Mouse (Mus musculus) lung, embryonic 15.5 days (tissue): ENCODE measurements around the gene Sphk1. TPM values are rescaled to one million over a fixed set of nuclear protein-coding genes. Genes with fewer than 3 reads are reported as not detected.

Experiments
- ATAC-seq: fragments of 200-750 bp; cut with Nextera tagmentation; 2 replicates; pipeline ENCODE4 v1.8.0; 2017; ENCODE audit warnings: moderate number of reproducible peaks, borderline replicate concordance; ENCODE audit not compliant: low FRiP score, low TSS enrichment; ENCODE audit errors: extremely low read depth
- H3K27ac ChIP-seq: fragments of 300-500 bp; sonication (generic); 2 replicates; pipeline ENCODE4 v1.5.1; 2015; ENCODE audit warnings: moderate library complexity, mild to moderate bottlenecking, inconsistent platforms
- H3K27me3 ChIP-seq: fragments of 300-500 bp; sonication (generic); 2 replicates; pipeline ENCODE4 v1.6.1; 2015; ENCODE audit warnings: inconsistent platforms
- H3K36me3 ChIP-seq: fragments of 300-500 bp; sonication (generic); 2 replicates; pipeline ENCODE4 v1.6.1; 2015; ENCODE audit warnings: inconsistent platforms
- H3K4me1 ChIP-seq: fragments of 300-500 bp; sonication (generic); 2 replicates; pipeline ENCODE4 v1.6.1; 2015; ENCODE audit warnings: inconsistent platforms
- H3K4me2 ChIP-seq: fragments of 300-500 bp; sonication (generic); 2 replicates; pipeline ENCODE4 v1.6.1; 2015; ENCODE audit warnings: inconsistent platforms, mild to moderate bottlenecking, moderate library complexity
- H3K4me3 ChIP-seq: fragments of 300-500 bp; sonication (generic); 2 replicates; pipeline ENCODE4 v1.5.1; 2015; ENCODE audit warnings: mild to moderate bottlenecking, inconsistent platforms
- H3K9ac ChIP-seq: fragments of 300-500 bp; sonication (generic); 2 replicates; pipeline ENCODE4 v1.6.1; 2015; ENCODE audit warnings: inconsistent platforms
- H3K9me3 ChIP-seq: fragments of 300-500 bp; sonication (generic); 2 replicates; pipeline ENCODE4 v1.6.1; 2016; ENCODE audit warnings: inconsistent platforms
- WGBS: fragments of 180-500 bp; shearing (Covaris S2); methylation state at CpG from one replicate; pipeline ENCODE4 v1.1.7; 2015; 5-methylcytosine and 5-hydroxymethylcytosine counted together
- polyA plus RNA-seq: library from polyadenylated mRNA; unstranded; fragments of >200 nt; fragmentation: Nextera tagmentation; extraction: Ambion mirVana; gene quantifications from 2 replicates; pipeline ENCODE4 v1.2.1, GENCODE M21; 2015

The Sphk1 gene
- polyA plus RNA-seq, 1 experiment from 2014 or later, result 6.9 TPM

DNA sequence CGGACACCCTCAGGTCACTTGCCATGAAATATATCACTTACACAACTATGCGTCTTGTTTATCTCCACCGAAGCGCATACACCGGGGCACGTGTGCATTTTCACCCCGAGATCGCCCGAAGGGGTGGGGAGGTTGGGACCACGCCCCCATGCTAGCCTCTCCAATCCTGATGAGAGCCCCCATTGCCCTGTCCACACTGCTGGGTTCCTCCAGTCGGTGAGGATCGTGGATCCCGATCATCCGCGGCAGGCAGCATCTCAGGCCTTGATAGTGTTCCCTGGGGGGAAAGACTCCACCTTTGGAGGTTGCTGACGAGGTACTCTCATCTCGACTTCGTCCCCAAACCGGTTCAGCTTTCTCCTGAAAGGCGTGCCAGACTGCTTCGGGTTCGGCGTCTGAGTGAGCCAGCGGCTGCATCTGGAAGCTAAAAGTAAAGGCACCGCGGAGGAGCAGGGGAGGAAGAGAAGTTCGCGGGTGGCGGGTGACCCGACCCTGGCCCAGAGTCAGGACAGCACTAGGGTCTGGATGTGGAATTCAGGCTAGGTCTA lies 1.6 kb downstream of the Sphk1 start:
- H3K9me3 ChIP-seq, result no peaks in the 10 kb centered on the region
- H3K36me3 ChIP-seq, result no peaks in the 10 kb centered on the region
- H3K4me3 ChIP-seq, result peak overlapping the region; percentile 53
- H3K27ac ChIP-seq, result no peak overlapping the region
- peaks cover 44% of the 10 kb centered on the region for H3K4me1 ChIP-seq
- WGBS, result under 1% methylated on average over 30 of the region's 30 CpGs
- ATAC-seq, result no peak
- peaks cover 41% of the 10 kb centered on the region for H3K27me3 ChIP-seq
- H3K4me2 ChIP-seq, result peak overlapping the region; percentile 99
- H3K9ac ChIP-seq, result peak overlapping the region; percentile 54

DNA sequence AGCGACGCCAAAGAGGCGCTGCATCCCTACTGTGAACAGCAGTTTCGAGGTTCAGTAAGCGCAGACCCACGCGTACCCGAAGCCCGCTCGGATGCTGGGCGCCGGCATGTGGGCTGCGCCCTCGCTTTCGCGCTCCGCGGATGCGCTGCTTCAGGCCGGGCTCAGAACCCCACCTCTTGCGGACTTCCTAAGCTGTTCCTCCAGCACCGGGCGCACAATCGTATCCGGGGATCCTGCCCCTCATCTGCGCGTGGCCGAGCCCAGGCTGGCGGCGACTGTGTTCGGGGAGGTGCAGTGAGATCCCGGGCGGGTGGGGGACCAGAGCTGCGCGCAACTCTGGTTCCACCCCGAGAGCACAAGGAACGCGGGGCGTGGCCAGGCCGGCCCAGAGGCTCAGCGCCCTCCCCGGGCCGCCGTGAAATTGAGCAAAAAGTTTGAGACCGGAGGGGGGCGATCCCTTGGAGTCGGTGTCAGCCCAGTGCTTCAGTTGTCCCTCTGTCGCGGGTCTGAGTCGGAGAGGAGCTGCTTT lies 2.1 kb downstream of the Sphk1 start:
- Histone ChIP-seq H3K9me3 (no peaks in the 10 kb centered on the region), H3K36me3 (no peaks in the 10 kb centered on the region), H3K27ac (no peak overlapping the region), H3K4me2 (peak overlapping the region; percentile 99), H3K27me3 (peaks cover 41% of the 10 kb centered on the region), H3K4me1 (peaks cover 44% of the 10 kb centered on the region), H3K4me3 (peak overlapping the region; percentile 53), H3K9ac (peak overlapping the region; percentile 54)
- under 1% methylated on average over 50 of the region's 50 CpGs for WGBS
- ATAC-seq, result peak; percentile 65

DNA sequence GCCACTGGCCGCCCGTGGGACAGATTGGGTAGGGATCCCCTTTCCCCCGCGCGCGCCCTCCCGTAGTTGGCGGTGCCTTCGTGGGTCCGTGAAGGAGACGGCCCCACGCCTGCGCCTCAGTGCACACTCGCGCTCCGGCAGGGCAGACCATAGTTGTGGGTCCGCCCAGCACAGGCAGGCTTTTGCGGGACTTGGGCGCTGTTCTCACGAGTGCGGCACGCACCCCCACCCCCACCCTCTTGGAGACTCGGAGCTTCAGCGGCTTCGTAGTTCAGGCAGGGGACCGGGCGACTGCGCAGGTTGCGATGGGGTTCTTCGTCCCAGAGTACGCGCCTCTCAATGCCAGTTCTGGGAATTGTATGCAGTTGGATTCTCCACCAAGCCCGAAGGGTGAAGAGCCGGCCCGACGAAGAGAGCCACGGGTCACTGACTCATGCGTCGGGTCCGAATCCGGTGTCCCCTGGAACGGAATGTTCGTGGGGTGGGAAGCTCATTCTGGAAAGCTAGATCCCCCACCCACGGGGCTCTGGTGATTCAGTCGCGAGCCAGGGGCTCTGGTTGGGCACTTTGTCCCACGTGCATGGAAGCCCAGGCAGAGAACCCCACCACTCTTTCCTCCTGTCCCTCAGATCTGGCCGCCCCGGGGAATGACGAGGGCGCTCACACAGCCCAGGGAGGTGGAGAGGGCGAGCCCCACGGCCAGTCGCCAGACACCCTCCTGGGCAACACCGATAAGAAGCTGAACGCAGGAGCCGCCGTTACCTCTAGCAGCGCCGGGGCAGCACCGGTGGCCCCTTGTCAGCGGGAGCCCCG lies 2.8 kb downstream of the Sphk1 start:
- peaks cover 44% of the 10 kb centered on the region for H3K4me1 ChIP-seq
- ATAC-seq, result peak; percentile 32
- H3K27me3 ChIP-seq, result peaks cover 41% of the 10 kb centered on the region
- peak overlapping the region; percentile 54 for H3K9ac ChIP-seq
- no peak overlapping the region for H3K27ac ChIP-seq
- under 1% methylated on average over 62 of the region's 63 CpGs for WGBS
- peak overlapping the region; percentile 53 for H3K4me3 ChIP-seq
- no peaks in the 10 kb centered on the region for H3K9me3 ChIP-seq
- peak overlapping the region; percentile 99 for H3K4me2 ChIP-seq
- H3K36me3 ChIP-seq, result 0 out of 2 replicates have a peak, but pooled peaks cover under 1% of the 10 kb centered on the region

DNA sequence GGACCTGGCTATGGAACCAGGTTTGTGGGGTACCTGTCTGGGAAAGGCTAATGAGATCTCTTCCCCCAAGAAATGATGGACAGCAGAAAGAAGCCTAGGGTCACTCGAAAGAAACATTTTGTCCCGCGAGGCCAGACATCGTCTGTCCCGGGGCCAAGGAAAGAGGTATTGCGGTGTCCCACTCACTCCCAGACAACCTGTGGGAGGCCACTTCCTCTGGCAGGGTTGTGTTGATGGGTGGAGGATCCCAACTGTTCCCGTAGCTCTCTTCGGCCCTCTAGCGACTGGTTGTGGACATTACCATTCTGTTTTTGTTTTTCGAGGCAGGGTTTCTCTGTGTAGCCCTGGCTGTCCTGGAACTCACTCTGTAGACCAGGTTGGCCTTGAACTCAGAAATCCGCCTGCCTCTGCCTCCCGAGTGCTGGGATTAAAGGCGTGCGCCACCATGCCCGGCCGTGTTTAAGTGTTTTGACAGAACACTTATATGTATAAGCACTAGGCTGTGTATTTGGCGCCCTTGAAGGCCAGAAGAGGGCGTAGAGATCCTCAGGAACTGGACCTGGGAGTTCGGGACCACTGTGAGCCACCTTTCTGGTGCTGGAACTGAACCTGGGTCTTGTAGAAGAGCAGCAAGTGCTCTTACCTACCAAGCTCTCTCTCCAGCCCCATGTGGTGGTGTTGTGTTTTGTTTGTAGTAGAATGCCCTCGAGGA lies 3.6 kb downstream of the Sphk1 start:
- Histone ChIP-seq H3K27me3 (peaks cover 41% of the 10 kb centered on the region), H3K36me3 (peaks cover 7% of the 10 kb centered on the region), H3K4me2 (peak overlapping the region; percentile 99), H3K27ac (no peak overlapping the region), H3K9me3 (no peaks in the 10 kb centered on the region), H3K4me3 (peak overlapping the region; percentile 53), H3K9ac (peak overlapping the region; percentile 54), H3K4me1 (peaks cover 44% of the 10 kb centered on the region)
- peak; percentile 29; the same call in 1 of the 2 replicates for ATAC-seq
- 13% methylated on average over 20 of the region's 20 CpGs for WGBS

DNA sequence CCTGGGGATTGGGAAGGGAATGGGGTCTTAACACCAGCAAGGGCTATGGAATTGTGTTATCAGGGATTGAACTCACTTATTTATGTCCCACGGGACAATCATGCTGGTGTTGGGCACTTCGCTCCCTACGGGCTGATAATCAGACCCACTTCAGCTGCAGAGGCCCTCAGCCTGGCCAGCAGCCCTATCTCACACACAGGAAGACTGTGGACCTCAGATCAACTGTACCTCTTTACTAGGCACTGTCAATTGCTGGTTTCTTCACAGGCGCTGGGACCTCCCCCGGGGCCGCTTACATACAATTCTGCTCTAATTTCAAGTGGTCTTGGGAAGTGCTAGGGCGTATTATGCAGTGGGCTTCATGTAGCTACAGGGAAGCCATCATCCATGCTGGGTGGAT lies 6.0 kb downstream of the Sphk1 start:
- Histone ChIP-seq H3K9ac (no peak overlapping the region), H3K9me3 (no peaks in the 10 kb centered on the region), H3K4me2 (no peak overlapping the region), H3K36me3 (peaks cover 30% of the 10 kb centered on the region), H3K4me1 (peaks cover 25% of the 10 kb centered on the region), H3K27me3 (peaks cover 24% of the 10 kb centered on the region), H3K27ac (no peak overlapping the region), H3K4me3 (no peak overlapping the region)
- 84% methylated on average over 7 of the region's 7 CpGs for WGBS
- no peak for ATAC-seq

DNA sequence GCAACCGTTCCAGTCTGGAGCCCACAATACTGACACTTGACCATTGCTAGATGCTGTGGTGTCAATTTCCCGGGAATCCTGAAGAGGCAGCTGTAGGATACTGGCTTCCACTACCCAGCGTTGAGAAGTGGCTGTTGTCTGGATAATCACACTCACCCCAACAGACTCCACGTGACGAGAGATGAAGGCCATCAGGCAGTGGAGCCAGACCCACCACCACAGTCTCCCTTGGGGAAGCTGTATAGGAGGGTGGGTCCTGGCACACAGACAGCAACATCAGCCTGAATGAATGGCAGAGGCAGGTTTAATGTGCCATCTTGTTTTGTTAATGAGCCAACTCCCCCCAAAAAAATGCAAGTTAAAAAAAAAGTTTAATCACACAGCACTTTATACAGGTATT lies 6.7 kb downstream of the Sphk1 start:
- Histone ChIP-seq H3K27me3 (peaks cover 18% of the 10 kb centered on the region), H3K27ac (no peak overlapping the region), H3K4me3 (no peak overlapping the region), H3K4me1 (peaks cover 18% of the 10 kb centered on the region), H3K9me3 (no peaks in the 10 kb centered on the region), H3K9ac (no peak overlapping the region), H3K36me3 (peaks cover 37% of the 10 kb centered on the region), H3K4me2 (no peak overlapping the region)
- no peak for ATAC-seq
- 62% methylated on average over 5 of the region's 5 CpGs for WGBS

DNA sequence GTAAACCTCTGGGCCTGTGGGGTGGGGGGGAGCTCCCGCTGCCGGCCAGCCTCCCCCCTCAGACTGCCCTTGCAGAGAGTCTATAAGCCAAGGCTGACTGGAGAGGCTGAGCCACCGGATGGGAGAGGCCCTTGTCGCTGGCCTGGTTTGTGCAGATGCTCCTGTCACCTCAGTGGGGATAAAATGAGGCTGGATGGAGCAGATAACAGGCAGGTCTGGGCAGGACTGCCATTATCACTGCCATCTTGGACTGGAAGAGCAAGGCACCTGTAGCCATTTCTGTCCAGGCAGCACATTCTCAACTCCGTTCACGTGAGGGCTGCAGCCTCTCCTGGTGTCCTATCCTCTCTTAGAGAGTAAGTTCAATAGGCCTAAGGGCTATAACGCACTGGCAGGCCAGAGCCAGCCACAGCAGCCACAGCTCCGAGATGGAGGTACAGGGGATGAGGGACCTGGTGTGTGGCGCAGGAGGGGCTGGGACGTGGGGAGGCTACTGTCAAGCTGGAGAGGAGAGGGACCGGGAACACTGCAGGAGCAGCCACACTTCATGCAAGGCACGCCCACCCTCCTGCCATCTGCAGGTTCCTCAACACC lies 7.5 kb downstream of the Sphk1 start:
- no peaks in the 10 kb centered on the region for H3K9me3 ChIP-seq
- H3K4me3 ChIP-seq, result no peak overlapping the region
- no peak overlapping the region for H3K4me2 ChIP-seq
- H3K36me3 ChIP-seq, result peaks cover 46% of the 10 kb centered on the region
- no peak overlapping the region for H3K27ac ChIP-seq
- peaks cover 10% of the 10 kb centered on the region for H3K27me3 ChIP-seq
- ATAC-seq, result no peak
- H3K4me1 ChIP-seq, result peaks cover 10% of the 10 kb centered on the region
- H3K9ac ChIP-seq, result no peak overlapping the region
- 81% methylated on average over 12 of the region's 12 CpGs for WGBS

DNA sequence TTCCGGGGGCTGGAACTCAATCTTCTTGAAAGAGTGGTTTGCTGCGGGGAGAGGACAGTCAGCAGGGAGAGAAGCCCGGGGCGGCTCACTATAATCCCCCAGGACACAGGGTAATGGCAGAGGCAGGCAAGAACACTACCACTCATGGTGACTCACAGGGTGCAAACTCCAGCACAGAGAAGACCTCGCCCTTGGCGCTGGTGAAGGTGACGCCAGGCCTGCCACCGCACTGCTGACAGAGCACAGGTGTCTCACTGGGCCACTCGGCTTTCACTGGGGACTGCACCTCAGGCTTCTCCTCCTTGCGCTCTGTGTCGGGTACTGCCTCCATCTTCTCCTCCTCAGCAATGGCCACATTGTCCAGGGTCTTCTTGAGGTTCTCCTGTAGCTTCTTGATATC lies 10.5 kb downstream of the Sphk1 start:
- Histone ChIP-seq H3K36me3 (peaks cover 74% of the 10 kb centered on the region), H3K27me3 (no peaks in the 10 kb centered on the region), H3K4me1 (no peaks in the 10 kb centered on the region), H3K4me3 (no peak overlapping the region), H3K9ac (no peak overlapping the region), H3K9me3 (no peaks in the 10 kb centered on the region), H3K27ac (no peak overlapping the region), H3K4me2 (no peak overlapping the region)
- ATAC-seq, result no peak
- WGBS, result 91% methylated on average over 11 of the region's 11 CpGs

DNA sequence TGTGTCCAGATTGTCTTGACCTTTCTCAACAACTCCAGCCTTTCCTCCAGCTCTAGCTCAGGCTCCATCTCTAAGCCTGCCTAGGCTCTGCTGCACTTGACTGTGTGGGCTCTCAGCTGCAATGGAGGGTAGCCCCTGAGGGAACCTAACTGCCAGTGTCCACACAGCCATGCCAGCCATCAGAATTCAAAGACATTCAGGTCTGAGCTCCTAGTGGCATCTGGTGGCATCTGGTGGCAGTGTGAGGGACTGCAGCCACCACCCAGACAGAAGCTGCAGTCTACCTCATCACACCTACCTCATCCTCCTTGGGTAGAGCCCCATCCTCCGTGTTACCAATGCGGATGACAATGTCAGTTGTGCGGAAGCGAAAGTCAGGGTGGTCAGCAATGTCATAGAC lies 12.4 kb downstream of the Sphk1 start:
- Histone ChIP-seq H3K9me3 (no peaks in the 10 kb centered on the region), H3K27me3 (no peaks in the 10 kb centered on the region), H3K27ac (no peak overlapping the region), H3K4me1 (no peaks in the 10 kb centered on the region), H3K4me2 (no peak overlapping the region), H3K9ac (no peak overlapping the region), H3K4me3 (no peak overlapping the region), H3K36me3 (peaks cover 80% of the 10 kb centered on the region)
- WGBS, result 80% methylated on average over 4 of the region's 4 CpGs
- no peak; the same call in 1 of the 2 replicates for ATAC-seq

DNA sequence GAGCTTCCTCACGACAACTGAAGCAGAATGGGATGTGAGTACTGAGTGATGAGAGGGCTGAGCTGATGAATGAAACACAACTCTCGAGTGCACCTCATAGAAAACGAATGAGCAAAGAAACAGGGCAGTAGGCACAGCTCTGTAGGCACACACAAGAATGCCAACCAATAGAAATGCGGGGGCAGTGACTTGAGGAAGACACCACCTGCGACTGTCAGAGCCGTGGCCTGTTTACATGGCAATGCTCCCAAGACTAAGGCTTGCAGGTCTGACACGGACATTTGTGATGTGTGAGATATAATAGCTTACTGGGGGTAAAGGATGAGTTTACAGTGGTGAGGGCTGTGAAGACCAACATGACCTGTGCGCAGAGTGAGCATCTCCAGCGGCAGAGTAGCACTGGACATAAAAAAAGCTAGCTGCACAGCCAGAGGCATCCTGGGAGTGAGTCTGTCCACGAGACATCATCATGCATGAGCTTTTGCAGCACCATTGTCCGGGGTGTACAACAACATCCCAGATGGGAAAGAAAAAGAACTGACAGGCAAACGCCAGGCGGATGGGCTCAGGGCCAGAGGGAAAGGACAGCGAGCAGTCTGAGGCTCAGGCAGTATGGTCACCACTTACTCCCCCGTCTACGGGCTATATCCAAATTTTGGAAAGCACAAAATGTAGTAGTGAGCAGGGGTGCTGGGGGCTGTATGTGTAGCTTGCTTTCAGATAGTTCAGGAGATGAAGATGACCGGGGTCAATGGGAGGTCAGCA lies 16.8 kb downstream of the Sphk1 start:
- Histone ChIP-seq H3K27me3 (no peaks in the 10 kb centered on the region), H3K9ac (no peak overlapping the region), H3K9me3 (no peaks in the 10 kb centered on the region), H3K4me1 (peaks cover 26% of the 10 kb centered on the region), H3K4me2 (no peak overlapping the region), H3K36me3 (peaks cover 42% of the 10 kb centered on the region), H3K4me3 (no peak overlapping the region), H3K27ac (no peak overlapping the region)
- 73% methylated on average over 17 of the region's 17 CpGs for WGBS
- ATAC-seq, result no peak

DNA sequence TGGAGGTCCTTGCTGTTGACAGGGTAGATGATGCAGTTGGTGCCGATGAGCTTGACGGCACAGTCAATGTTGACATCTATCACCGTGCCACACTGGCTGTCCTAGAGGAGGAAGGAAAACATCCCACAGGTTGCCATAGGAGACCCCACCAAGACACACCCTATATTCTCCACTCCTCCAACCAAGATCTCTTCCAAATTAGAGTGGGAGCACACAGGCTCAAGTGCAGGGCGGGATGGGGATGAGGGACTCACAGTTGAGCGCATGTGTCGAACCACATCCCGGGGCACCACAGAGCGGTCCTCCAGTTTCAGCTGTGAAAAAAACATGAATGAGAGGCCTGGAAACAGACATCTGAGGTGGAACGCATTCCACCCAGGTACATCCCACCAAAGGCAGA lies 18.1 kb downstream of the Sphk1 start:
- no peak overlapping the region for H3K27ac ChIP-seq
- no peak overlapping the region for H3K4me2 ChIP-seq
- peaks cover 29% of the 10 kb centered on the region for H3K36me3 ChIP-seq
- no peak for ATAC-seq
- no peaks in the 10 kb centered on the region for H3K9me3 ChIP-seq
- peaks cover 30% of the 10 kb centered on the region for H3K4me1 ChIP-seq
- H3K27me3 ChIP-seq, result no peaks in the 10 kb centered on the region
- 91% methylated on average over 9 of the region's 9 CpGs for WGBS
- H3K9ac ChIP-seq, result no peak overlapping the region
- H3K4me3 ChIP-seq, result no peak overlapping the region
